Mouse (Mus musculus): Measurements from ENCODE around the gene Glipr2. TPM values are rescaled to one million over a fixed set of nuclear protein-coding genes. Genes with fewer than 3 reads are reported as not detected.

Gene Glipr2
- polyA plus RNA-seq, 1 experiment from 2014 or later: 42.3 TPM

DNA sequence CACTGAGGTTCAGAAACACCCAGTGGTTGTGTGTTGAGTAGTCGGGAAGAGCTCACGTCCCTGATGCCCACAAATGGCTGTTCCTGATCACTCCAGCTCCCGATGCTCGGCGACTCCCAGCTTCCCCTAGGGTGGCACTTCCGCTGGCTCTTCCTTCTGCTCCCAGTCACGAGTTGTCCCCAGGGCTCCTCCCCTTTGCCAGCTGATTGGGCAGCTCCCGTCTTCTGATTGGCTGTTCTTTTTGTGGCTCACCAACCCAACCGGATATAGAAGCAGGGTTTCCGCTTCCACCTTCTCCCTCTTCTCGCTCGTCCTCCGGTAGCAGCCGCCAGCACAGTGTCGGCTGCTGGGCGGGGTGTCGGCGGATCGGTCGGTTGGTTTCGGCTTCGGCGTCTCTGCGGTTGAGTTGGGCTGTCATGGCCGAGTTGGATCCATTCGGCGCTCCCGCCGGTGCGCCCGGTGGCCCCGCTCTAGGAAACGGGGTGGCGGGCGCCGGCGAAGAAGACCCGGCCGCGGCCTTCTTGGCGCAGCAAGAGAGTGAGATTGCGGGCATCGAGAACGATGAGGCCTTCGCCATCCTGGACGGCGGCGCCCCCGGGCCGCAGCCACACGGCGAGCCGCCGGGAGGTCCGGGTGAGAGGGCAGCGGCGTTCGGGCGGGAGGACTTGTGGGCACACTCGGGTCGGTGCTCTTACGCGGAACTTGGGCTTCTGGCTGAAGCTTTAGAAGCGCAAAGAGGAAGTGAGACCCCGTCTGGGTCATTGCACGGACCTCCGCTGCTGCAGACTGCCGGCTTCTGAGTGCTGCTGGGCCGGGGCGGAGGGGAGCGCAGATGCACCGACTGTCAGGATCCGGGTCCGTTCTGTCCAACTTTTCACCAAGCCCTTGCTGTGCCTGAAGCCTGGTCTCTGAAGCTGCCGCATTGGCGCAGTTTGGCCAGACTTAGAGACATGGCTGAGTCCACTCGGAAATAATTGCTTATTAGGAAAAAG is 55.5 kb downstream of the Glipr2 start:
- under 1% methylated on average over 77 of the region's 77 CpGs for WGBS
- Histone ChIP-seq H3K4me2 (peak overlapping the region; percentile 98), H3K27me3 (replicated peaks) (no peaks in the 10 kb centered on the region), H3K4me3 (replicated peaks) (peak overlapping the region; percentile 65), H3K9me3 (replicated peaks) (no peaks in the 10 kb centered on the region), H3K36me3 (no peaks in the 10 kb centered on the region), H3K9ac (replicated peaks) (peak overlapping the region; percentile 92), H3K4me1 (peaks cover 46% of the 10 kb centered on the region), H3K27ac (replicated peaks) (peak overlapping the region; percentile 86)
- ATAC-seq (ENCODE audit: low FRiP score): peak; percentile 99

DNA sequence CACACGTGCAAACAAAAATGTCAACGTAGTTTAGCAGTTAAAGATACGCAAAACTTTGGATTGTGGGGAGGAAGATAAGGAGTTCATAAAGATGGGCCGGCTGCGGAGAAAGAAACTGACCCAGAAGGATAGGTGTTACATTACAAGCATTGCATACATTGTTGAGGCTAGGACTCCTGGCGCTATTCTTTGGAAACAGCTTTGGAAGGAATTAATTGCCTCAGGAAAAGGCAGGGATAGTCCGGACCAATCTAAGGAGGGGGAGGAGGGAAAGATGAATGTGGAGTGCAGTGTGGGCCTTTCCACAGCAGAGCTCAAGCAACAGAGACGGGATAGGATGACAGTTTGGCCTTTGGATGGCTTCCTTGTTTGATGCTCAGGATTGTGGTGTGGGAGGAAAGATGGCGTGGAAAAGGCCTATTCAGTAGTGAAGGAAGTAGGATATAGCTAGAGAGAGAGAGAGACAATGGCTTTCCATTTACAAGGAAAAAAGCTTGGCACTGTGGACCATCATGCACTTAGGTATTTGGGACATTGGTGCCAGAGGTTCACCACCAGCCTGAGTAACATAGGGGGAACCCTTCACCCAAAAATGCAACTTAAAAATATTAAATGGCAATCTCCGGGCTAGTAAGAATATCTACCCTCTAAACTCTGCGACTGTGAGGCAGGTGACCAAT is 56.3 kb downstream of the Glipr2 start:
- no peak for ATAC-seq (ENCODE audit: low FRiP score)
- Histone ChIP-seq H3K4me1 (peaks cover 46% of the 10 kb centered on the region), H3K36me3 (no peaks in the 10 kb centered on the region), H3K27me3 (replicated peaks) (no peaks in the 10 kb centered on the region), H3K4me2 (peak overlapping the region; percentile 98), H3K27ac (replicated peaks) (peak overlapping the region; percentile 86), H3K4me3 (replicated peaks) (peak overlapping the region; percentile 65), H3K9ac (replicated peaks) (peak overlapping the region; percentile 92), H3K9me3 (replicated peaks) (no peaks in the 10 kb centered on the region)
- WGBS: 32% methylated on average over 11 of the region's 11 CpGs

DNA sequence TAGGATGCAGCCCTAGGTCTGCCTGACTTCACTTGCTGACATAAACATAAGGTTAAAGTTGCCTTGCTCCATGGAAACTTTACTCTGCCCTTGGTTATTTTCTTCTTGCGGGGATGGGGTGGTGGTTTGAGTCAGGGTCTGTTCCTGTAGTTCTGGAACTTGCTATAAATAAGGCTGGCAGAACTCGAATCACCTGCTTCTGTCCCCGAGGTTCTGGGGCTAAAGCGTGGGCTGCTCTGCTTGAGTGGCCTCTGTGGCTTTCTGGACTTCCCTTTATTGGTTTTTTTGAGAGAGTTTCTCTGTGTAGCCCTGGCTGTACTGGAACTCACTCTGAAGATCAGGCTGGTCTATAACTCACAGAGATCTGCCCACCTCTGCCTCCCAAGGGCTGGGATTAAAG is 58.9 kb downstream of the Glipr2 start:
- ATAC-seq (ENCODE audit: low FRiP score): no peak
- 96% methylated on average over 4 of the region's 4 CpGs for WGBS
- H3K4me2 ChIP-seq: no peak overlapping the region
- no peaks in the 10 kb centered on the region for H3K9me3 ChIP-seq (replicated peaks)
- no peaks in the 10 kb centered on the region for H3K27me3 ChIP-seq (replicated peaks)
- H3K9ac ChIP-seq (replicated peaks): no peak overlapping the region
- H3K4me1 ChIP-seq: peaks cover 44% of the 10 kb centered on the region
- no peak overlapping the region for H3K27ac ChIP-seq (replicated peaks)
- H3K4me3 ChIP-seq (replicated peaks): no peak overlapping the region
- H3K36me3 ChIP-seq: peaks cover 24% of the 10 kb centered on the region

DNA sequence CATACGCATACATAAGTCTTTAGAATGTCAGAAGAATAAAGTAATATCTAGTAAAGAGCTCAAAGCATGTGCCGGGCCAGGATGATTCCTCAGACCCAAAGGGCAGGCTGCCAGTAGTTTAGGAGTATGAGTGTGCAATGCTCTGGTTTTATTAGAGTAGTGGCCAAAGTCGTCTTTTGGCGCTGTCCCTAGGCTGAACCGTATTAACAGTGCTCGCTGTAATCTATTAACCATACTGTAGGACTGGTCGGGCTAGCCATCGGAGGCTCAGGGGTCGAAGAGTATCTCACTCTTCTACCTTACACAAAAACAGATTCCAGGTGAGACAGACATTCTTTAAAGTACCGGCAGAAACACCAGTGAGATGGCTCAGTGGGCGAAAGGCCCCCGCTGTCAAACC is 59.6 kb downstream of the Glipr2 start:
- no peak for ATAC-seq (ENCODE audit: low FRiP score)
- Histone ChIP-seq H3K27ac (replicated peaks) (no peak overlapping the region), H3K9me3 (replicated peaks) (no peaks in the 10 kb centered on the region), H3K4me3 (replicated peaks) (no peak overlapping the region), H3K9ac (replicated peaks) (no peak overlapping the region), H3K36me3 (peaks cover 30% of the 10 kb centered on the region), H3K4me1 (peaks cover 39% of the 10 kb centered on the region), H3K4me2 (no peak overlapping the region), H3K27me3 (replicated peaks) (no peaks in the 10 kb centered on the region)
- WGBS: 96% methylated on average over 12 of the region's 12 CpGs

DNA sequence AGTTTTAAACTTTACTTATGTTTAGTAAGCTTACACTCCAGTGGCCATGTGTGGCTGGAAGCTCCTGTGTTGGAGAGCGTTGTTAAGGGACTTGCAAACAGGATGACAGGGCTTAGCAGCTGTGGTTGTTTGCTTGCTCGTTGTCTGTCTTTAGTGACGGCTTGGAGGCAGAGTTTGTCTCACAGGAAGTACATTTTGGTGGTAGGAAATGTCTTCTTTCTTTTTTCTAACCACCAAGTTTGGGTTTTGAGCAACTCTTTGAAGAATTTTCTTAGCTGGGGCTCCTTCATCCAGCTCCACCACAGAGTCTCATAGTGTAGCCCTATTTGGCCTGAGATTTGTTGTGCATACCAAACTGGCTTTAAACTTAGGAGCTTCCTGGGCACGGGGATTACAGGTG is 65.1 kb downstream of the Glipr2 start:
- ATAC-seq (ENCODE audit: low FRiP score): no peak
- Histone ChIP-seq H3K9ac (replicated peaks) (no peak overlapping the region), H3K27ac (replicated peaks) (no peak overlapping the region), H3K27me3 (replicated peaks) (no peaks in the 10 kb centered on the region), H3K36me3 (peaks cover 85% of the 10 kb centered on the region), H3K4me3 (replicated peaks) (no peak overlapping the region), H3K4me2 (no peak overlapping the region), H3K9me3 (replicated peaks) (no peaks in the 10 kb centered on the region), H3K4me1 (no peaks in the 10 kb centered on the region)
- WGBS: 88% methylated on average over 4 of the region's 4 CpGs

DNA sequence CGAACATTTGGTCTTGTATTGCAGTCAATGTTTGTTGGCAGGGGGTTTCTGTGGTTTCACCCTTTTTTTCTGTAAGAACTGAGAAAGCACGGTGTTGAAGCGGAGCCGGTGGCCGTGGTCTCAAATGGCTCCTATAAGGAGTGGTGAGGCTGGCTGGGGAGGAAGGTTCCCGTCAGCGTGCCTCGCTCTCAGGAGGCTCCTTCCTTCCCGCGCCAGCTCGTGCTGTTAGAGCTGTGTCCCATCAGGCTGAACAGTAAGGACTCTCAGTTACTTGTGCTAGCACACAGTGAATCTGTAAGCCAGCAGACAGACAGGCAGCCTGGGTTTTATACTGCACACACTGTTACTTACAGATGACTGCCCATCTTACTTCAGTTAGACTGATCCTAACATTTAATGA is 65.6 kb downstream of the Glipr2 start:
- Histone ChIP-seq H3K27me3 (replicated peaks) (no peaks in the 10 kb centered on the region), H3K4me1 (no peaks in the 10 kb centered on the region), H3K4me3 (replicated peaks) (no peak overlapping the region), H3K9me3 (replicated peaks) (no peaks in the 10 kb centered on the region), H3K4me2 (no peak overlapping the region), H3K9ac (replicated peaks) (no peak overlapping the region), H3K36me3 (peaks cover 90% of the 10 kb centered on the region), H3K27ac (replicated peaks) (no peak overlapping the region)
- no peak for ATAC-seq (ENCODE audit: low FRiP score)
- 96% methylated on average over 11 of the region's 11 CpGs for WGBS

DNA sequence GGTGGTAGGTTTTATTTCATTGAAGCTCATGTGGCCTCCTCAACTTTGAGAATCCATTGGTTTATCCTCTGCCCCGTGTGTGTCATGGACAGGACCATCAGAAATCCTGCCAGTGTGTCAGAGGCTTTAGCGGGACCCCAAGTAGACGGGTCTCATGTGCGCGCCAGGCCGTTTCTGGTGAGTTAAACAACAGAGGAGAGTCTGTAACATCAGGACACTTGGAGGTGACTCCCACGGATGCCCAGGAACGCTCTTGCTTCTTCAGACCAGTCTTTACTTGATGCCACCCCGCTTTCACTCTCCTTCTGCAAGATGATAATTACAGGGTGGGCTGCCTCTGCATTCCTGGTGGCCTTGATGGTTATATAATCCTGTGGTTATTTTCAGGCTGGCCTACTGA is 66.5 kb downstream of the Glipr2 start:
- Histone ChIP-seq H3K27me3 (replicated peaks) (no peaks in the 10 kb centered on the region), H3K4me2 (no peak overlapping the region), H3K27ac (replicated peaks) (no peak overlapping the region), H3K4me3 (replicated peaks) (no peak overlapping the region), H3K9me3 (replicated peaks) (no peaks in the 10 kb centered on the region), H3K9ac (replicated peaks) (no peak overlapping the region), H3K4me1 (no peaks in the 10 kb centered on the region), H3K36me3 (peaks cover 99% of the 10 kb centered on the region)
- ATAC-seq (ENCODE audit: low FRiP score): no peak
- 96% methylated on average over 9 of the region's 9 CpGs for WGBS

DNA sequence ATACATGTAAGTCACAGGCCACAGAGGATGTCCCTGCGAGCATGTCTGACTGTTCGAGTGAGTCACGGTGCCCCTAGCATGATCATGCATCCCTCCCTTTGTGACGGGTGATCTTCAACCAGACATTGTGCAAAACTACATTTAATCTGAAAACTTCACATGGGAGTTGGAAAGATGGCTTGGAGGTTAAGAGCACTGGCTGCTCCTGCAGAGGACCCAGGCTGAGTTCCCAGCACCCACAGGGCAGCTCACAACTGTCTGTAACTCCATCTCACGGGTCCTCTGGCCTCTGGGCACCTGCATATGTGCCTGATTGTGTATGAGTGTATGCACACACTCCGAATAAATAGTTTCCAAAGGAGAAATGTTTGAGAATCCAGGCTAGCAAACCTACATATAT is 67.0 kb downstream of the Glipr2 start:
- Histone ChIP-seq H3K9ac (replicated peaks) (no peak overlapping the region), H3K4me2 (no peak overlapping the region), H3K9me3 (replicated peaks) (no peaks in the 10 kb centered on the region), H3K4me1 (no peaks in the 10 kb centered on the region), H3K27me3 (replicated peaks) (no peaks in the 10 kb centered on the region), H3K36me3 (peaks cover 99% of the 10 kb centered on the region), H3K27ac (replicated peaks) (no peak overlapping the region), H3K4me3 (replicated peaks) (no peak overlapping the region)
- WGBS: 98% methylated on average over 6 of the region's 6 CpGs
- ATAC-seq (ENCODE audit: low FRiP score): no peak

DNA sequence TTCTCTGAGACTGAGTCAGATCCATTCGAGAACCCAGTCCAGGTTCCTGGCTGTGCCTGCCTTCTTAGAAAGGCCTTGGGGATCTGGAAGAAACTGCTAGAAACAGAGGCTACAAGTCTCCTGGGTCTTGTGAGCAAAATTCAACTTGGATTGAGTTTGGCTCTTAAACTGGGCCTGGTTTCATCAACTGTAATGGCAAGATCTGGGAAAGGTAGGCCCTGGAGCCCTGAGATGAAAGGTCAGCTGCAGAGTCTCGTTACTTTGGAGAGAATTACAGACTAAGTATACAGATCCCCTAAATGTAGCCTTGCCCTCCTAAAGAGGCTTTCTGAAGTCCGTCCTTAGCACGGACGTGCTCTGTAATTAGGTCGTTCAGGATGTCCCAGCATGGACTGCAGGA is 68.4 kb downstream of the Glipr2 start:
- no peaks in the 10 kb centered on the region for H3K9me3 ChIP-seq (replicated peaks)
- no peak overlapping the region for H3K4me3 ChIP-seq (replicated peaks)
- H3K4me1 ChIP-seq: no peaks in the 10 kb centered on the region
- WGBS: 89% methylated on average over 6 of the region's 6 CpGs
- peaks cover 99% of the 10 kb centered on the region for H3K36me3 ChIP-seq
- H3K27ac ChIP-seq (replicated peaks): no peak overlapping the region
- no peak overlapping the region for H3K9ac ChIP-seq (replicated peaks)
- no peaks in the 10 kb centered on the region for H3K27me3 ChIP-seq (replicated peaks)
- no peak overlapping the region for H3K4me2 ChIP-seq
- ATAC-seq (ENCODE audit: low FRiP score): no peak

Other genes starting within 250 kb of the Glipr2 start
- not detected in 2 replicates for gene Olfr71, start 247.1 kb upstream of the Glipr2 start, polyA plus RNA-seq (2015; fragmentation: Nextera tagmentation; extraction: Ambion mirVana)
- gene Hrct1, start 230.2 kb upstream of the Glipr2 start, polyA plus RNA-seq (2015; fragmentation: Nextera tagmentation; extraction: Ambion mirVana): 0.24 and 0.45 TPM in 2 replicates
- gene Spaar, start 227.4 kb upstream of the Glipr2 start, polyA plus RNA-seq (2015; fragmentation: Nextera tagmentation; extraction: Ambion mirVana): 0.05 and 0.06 TPM in 2 replicates
- gene Olfr159, start 186.4 kb upstream of the Glipr2 start, polyA plus RNA-seq (2015; fragmentation: Nextera tagmentation; extraction: Ambion mirVana): not detected in 2 replicates
- gene Olfr156, start 133.5 kb upstream of the Glipr2 start, polyA plus RNA-seq (2015; fragmentation: Nextera tagmentation; extraction: Ambion mirVana): not detected in 2 replicates
- not detected in 2 replicates for gene Olfr157, start 117.2 kb upstream of the Glipr2 start, polyA plus RNA-seq (2015; fragmentation: Nextera tagmentation; extraction: Ambion mirVana)
- gene Olfr155, start 105.8 kb upstream of the Glipr2 start, polyA plus RNA-seq (2015; fragmentation: Nextera tagmentation; extraction: Ambion mirVana): not detected in 2 replicates
- gene Reck, start 81.9 kb upstream of the Glipr2 start, polyA plus RNA-seq (2015; fragmentation: Nextera tagmentation; extraction: Ambion mirVana): 6.2 and 8.3 TPM in 2 replicates
- gene Ccin, start 26.1 kb downstream of the Glipr2 start, polyA plus RNA-seq (2015; fragmentation: Nextera tagmentation; extraction: Ambion mirVana): not detected in 2 replicates
- 342 and 381 TPM in 2 replicates for gene Clta, start 47.1 kb downstream of the Glipr2 start, polyA plus RNA-seq (2015; fragmentation: Nextera tagmentation; extraction: Ambion mirVana)
- gene Gne, start 126.8 kb downstream of the Glipr2 start, polyA plus RNA-seq (2015; fragmentation: Nextera tagmentation; extraction: Ambion mirVana): 27.2 and 30.9 TPM in 2 replicates